Mouse (Mus musculus) inflammation-experienced regulatory T-cells, adult 6 months (primary cell): Measurements from ENCODE around the gene Slc35e4. TPM values are rescaled to one million over a fixed set of nuclear protein-coding genes. Genes with fewer than 3 reads are reported as not detected.

ENCODE experiments used
- ATAC-seq: one replicate; pipeline ENCODE4 v1.8.0; 2017
- polyA plus RNA-seq, 3 experiments: library from polyadenylated mRNA; unstranded; fragments of 100-300 nt; shearing (Covaris generic); gene quantifications; one replicate each; pipeline ENCODE4 v1.2.1; 2017

The Slc35e4 gene
- polyA plus RNA-seq, 3 experiments from 2014 or later = 1.3 to 2.3 (median 1.5) TPM

DNA sequence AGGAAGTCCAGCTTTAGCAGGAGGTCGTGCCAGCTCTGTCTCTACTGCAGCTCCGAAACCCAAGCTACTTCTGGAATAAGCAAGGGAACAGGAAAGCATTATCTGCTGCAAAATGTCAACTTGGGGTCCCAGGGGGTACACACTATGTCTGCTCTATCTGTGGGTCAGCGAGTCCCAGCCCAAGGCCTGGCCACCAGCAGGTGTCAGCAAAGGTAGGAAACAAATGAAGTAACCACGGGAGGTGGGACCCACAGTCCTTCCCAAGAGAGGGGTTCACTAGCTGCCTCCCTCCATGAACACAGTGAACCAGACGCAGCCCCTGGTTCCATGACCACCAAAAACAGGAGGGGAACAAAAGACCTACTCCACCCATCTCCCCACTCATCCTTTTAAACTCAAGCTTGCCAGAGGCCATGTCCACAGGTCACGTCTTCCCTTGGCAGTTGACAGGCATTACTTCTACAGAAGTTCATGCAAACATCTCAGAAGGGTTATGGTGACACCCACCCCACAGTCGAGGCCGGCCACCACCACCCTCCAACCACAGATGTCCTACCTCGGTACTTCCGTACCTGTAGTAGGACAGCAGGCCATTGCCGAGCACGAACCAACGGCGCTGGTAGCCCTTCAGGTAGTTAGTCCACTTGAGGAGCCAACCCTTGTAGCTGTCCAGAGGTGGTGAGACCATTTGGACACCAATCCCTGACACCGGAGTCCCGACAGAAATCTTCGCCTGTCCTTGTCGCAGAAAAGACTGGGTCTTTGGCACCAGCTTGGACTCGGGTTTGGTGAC, 51.6 kb downstream of the Slc35e4 start:
- no peak for ATAC-seq

DNA sequence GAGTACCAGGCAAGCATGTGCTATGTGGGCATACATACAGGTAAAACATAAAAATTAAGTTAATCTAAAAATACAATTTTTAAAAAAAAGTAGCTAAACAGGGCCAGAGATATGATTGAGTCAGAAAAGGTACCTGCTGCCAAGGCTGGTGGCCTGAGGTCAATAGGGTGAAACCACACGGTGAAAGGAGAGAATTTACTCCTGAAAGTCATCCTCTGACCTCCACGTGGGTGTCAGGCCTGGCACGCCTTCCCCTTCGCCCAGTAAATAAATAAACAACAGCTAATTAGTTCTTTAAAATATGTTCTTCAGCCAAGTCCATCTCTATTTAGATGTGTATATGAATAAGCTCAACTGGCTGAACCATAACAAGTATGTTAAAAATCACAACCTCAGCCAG, 54.1 kb downstream of the Slc35e4 start:
- no peak for ATAC-seq

DNA sequence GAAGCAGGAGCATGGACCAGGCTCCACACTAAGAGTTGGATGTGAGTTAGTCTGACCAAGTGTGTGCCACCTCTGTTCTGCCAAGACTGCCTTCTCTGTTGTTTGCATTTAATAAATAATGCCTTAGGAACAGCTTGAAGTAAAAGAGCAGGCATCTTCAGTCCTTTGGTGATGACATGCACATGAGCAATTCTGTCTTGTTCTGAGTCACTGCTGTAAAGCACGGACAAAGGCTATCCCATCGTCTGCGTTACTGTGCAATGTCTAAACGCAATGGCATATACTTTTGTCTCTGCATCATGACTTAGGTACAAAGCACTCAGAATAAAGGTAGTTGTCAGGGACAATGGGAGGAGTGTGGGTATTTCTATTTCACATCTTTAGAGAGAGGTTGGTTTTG, 54.7 kb downstream of the Slc35e4 start:
- no peak for ATAC-seq

DNA sequence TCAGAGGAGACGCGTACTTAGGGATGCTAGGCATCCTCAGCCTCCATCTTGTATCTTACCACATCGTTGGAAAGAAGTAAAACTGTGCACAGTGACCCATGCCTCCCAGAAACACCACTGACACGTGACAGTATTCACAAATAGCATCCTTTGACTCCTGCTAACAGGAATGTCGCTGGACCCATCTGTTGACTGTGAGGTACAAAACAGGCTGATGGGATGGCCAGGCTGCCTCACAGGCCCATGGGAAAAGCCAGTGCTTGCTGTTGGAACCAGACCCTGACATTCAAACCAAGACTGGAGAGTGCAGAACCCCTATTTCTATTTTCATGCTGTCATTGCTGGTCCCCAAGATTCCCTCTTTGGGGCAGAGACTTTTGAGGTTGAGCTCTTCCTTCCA, 56.6 kb downstream of the Slc35e4 start:
- ATAC-seq = no peak

Other genes with a start within 250 kb of the Slc35e4 start
- gene Osbp2, start 50.8 kb downstream of the Slc35e4 start, polyA plus RNA-seq = not detected
- not detected for gene 4921536K21Rik, start 19.6 kb downstream of the Slc35e4 start, polyA plus RNA-seq
- gene Dusp18, start 19.4 kb downstream of the Slc35e4 start, polyA plus RNA-seq = under 1 TPM in 2 of 3 experiments, not detected in 1; 0.21 to 0.32 TPM
- 10 to 100 TPM; 11.0 to 29.1 (median 23.6) TPM for gene Tcn2, start 17.5 kb upstream of the Slc35e4 start, polyA plus RNA-seq
- gene Pes1, start 49.3 kb upstream of the Slc35e4 start, polyA plus RNA-seq = 10 to 100 TPM; 51.8 to 88.6 (median 72.7) TPM
- under 1 TPM in 1 of 3 experiments, not detected in 2; 0.50 TPM for gene 4930556J24Rik, start 62.1 kb upstream of the Slc35e4 start, polyA plus RNA-seq
- not detected for gene Gal3st1, start 69.0 kb upstream of the Slc35e4 start, polyA plus RNA-seq
- gene Sec14l4, start 116.8 kb upstream of the Slc35e4 start, polyA plus RNA-seq = not detected
- not detected for gene Sec14l3, start 150.2 kb upstream of the Slc35e4 start, polyA plus RNA-seq
- 1 to 10 TPM; 1.1 to 3.8 (median 3.2) TPM for gene Mtfp1, start 180.8 kb upstream of the Slc35e4 start, polyA plus RNA-seq
- 1 to 10 TPM in 2 of 3 experiments, under 1 TPM in 1; 0.79 to 2.7 (median 1.3) TPM for gene Sec14l2, start 208.8 kb upstream of the Slc35e4 start, polyA plus RNA-seq
- gene Rnf215, start 220.5 kb upstream of the Slc35e4 start, polyA plus RNA-seq = 10 to 100 TPM in 1 of 3 experiments, 1 to 10 TPM in 2; 7.5 to 10.4 (median 8.4) TPM
- 1 to 10 TPM; 1.5 to 2.9 (median 2.9) TPM for gene Ccdc157, start 245.6 kb upstream of the Slc35e4 start, polyA plus RNA-seq
- gene Sf3a1, start 245.7 kb upstream of the Slc35e4 start, polyA plus RNA-seq = 10 to 100 TPM; 54.2 to 71.2 (median 66.6) TPM